Mouse (Mus musculus) MEL (cell line): ENCODE measurements around the gene Gpsm3. TPM values are rescaled to one million over a fixed set of nuclear protein-coding genes. Genes with fewer than 3 reads are reported as not detected.

Source experiments
- DNase-seq: peaks from one replicate; pipeline ENCODE4 v3.0.0; 2011; ENCODE audit warnings: low read depth, low spot score
- H3K27ac ChIP-seq: 2 replicates; pipeline ENCODE4 v1.5.1; 2012; ENCODE audit warnings: low read depth, mild to moderate bottlenecking, control low read depth, low read length, moderate library complexity; ENCODE audit not compliant: control insufficient read depth
- H3K27me3 ChIP-seq, 2 experiments: fragments of 150-350 bp in 1 of 2; sonication (generic) in 1 of 2; 2 replicates each; pipeline ENCODE4 v1.6.1; 2012; ENCODE audit warnings: low read length in 2 of 2, mild to moderate bottlenecking in 2 of 2, improper control_type of control experiment in 1 of 2, moderate library complexity in 1 of 2; ENCODE audit not compliant: insufficient read depth in 2 of 2, control insufficient read depth in 1 of 2
- H3K36me3 ChIP-seq, 2 experiments: 2 replicates each; pipeline ENCODE4 v1.6.1; 2012 to 2014; ENCODE audit warnings: low read length in 2 of 2, improper control_type of control experiment in 1 of 2, inconsistent platforms in 1 of 2, mild to moderate bottlenecking in 1 of 2; ENCODE audit not compliant: insufficient read depth in 2 of 2, control insufficient read depth in 1 of 2
- H3K4me1 ChIP-seq, 2 experiments: fragments of 150-350 bp in 1 of 2; sonication (generic) in 1 of 2; 2 replicates each; pipeline ENCODE4 v1.6.1; 2012; ENCODE audit warnings: low read length in 2 of 2, improper control_type of control experiment in 1 of 2, mild to moderate bottlenecking in 1 of 2; ENCODE audit not compliant: insufficient read depth in 2 of 2, control insufficient read depth in 1 of 2
- H3K4me3 ChIP-seq, 2 experiments: fragments of 150-350 bp in 1 of 2; sonication (generic) in 1 of 2; 2 replicates each; pipeline ENCODE4 v1.5.1; 2012; ENCODE audit warnings: low read depth in 2 of 2, low read length in 2 of 2, mild to moderate bottlenecking in 2 of 2, moderate library complexity in 2 of 2, control low read depth in 1 of 2, improper control_type of control experiment in 1 of 2; ENCODE audit not compliant: control insufficient read depth in 1 of 2, insufficient read depth in 1 of 2
- H3K79me2 ChIP-seq: 2 replicates; pipeline ENCODE4 v1.6.1; 2012; ENCODE audit warnings: mild to moderate bottlenecking, low read length, moderate library complexity; ENCODE audit not compliant: control insufficient read depth, poor library complexity, insufficient read depth
- H3K9ac ChIP-seq: 2 replicates; pipeline ENCODE4 v1.6.1; 2012; ENCODE audit warnings: low read depth, mild to moderate bottlenecking, control low read depth, low read length, moderate library complexity; ENCODE audit not compliant: control insufficient read depth, poor library complexity, severe bottlenecking
- H3K9me3 ChIP-seq: fragments of 150-350 bp; sonication (generic); replicated peaks from 2 replicates; pipeline ENCODE4 v1.6.1; 2012; ENCODE audit warnings: mild to moderate bottlenecking, low read length, improper control_type of control experiment, moderate library complexity; ENCODE audit not compliant: insufficient read depth
- BHLHE40 ChIP-seq: IDR thresholded peaks from 2 replicates; pipeline ENCODE4 v1.6.1; 2012; ENCODE audit warnings: low read depth, mild to moderate bottlenecking, inconsistent platforms, low read length, improper control_type of control experiment, borderline replicate concordance
- CHD1 ChIP-seq: IDR thresholded peaks from 2 replicates; pipeline ENCODE4 v1.6.1; 2012; ENCODE audit warnings: low read depth, mild to moderate bottlenecking, inconsistent platforms, low read length, improper control_type of control experiment
- CTCF ChIP-seq, 3 experiments: IDR thresholded peaks in 2 of 3; conservative IDR thresholded peaks in 1 of 3; 2 replicates each; pipeline ENCODE4 v1.5.1; 2011 to 2012; ENCODE audit warnings: low read length in 3 of 3, low read depth in 2 of 3, mild to moderate bottlenecking in 2 of 3, improper control_type of control experiment in 1 of 3, inconsistent platforms in 1 of 3, mixed read lengths in 1 of 3, moderate library complexity in 1 of 3; ENCODE audit not compliant: control insufficient read depth in 1 of 3, insufficient read depth in 1 of 3, poor library complexity in 1 of 3, severe bottlenecking in 1 of 3
- E2F4 ChIP-seq: IDR thresholded peaks from 2 replicates; pipeline ENCODE4 v1.6.1; 2011; ENCODE audit warnings: low read depth, low read length, improper control_type of control experiment, borderline replicate concordance
- ELF1 ChIP-seq: IDR thresholded peaks from 2 replicates; pipeline ENCODE4 v1.6.1; 2014; ENCODE audit warnings: low read depth, mild to moderate bottlenecking, inconsistent platforms, low read length, improper control_type of control experiment, moderate library complexity
- ETS1 ChIP-seq: IDR thresholded peaks from 2 replicates; pipeline ENCODE4 v1.6.1; 2012; ENCODE audit warnings: low read depth, mild to moderate bottlenecking, inconsistent platforms, low read length, improper control_type of control experiment, moderate library complexity
- GATA1 ChIP-seq: IDR thresholded peaks from 2 replicates; pipeline ENCODE4 v1.6.1; 2011; ENCODE audit warnings: low read depth, low read length, improper control_type of control experiment
- KAT2A ChIP-seq: conservative IDR thresholded peaks from 2 replicates; pipeline ENCODE4 v1.6.1; 2012; ENCODE audit warnings: low read depth, low read length, improper control_type of control experiment, inconsistent platforms
- MAFK ChIP-seq: IDR thresholded peaks from 2 replicates; pipeline ENCODE4 v1.6.1; 2011; ENCODE audit warnings: low read depth, mild to moderate bottlenecking, low read length, improper control_type of control experiment, borderline replicate concordance
- MAX ChIP-seq: IDR thresholded peaks from 2 replicates; pipeline ENCODE4 v1.6.1; 2011; ENCODE audit warnings: low read length, improper control_type of control experiment
- MAZ ChIP-seq: IDR thresholded peaks from 2 replicates; pipeline ENCODE4 v1.6.1; 2012; ENCODE audit warnings: low read depth, mild to moderate bottlenecking, inconsistent platforms, low read length, improper control_type of control experiment
- MXI1 ChIP-seq: IDR thresholded peaks from 2 replicates; pipeline ENCODE4 v1.6.1; 2011; ENCODE audit warnings: mild to moderate bottlenecking, low read depth, low read length, improper control_type of control experiment
- NELFE ChIP-seq: IDR thresholded peaks from 2 replicates; pipeline ENCODE4 v1.6.1; 2011; ENCODE audit warnings: low read depth, low read length, improper control_type of control experiment
- NRF1 ChIP-seq: IDR thresholded peaks from 2 replicates; pipeline ENCODE4 v1.6.1; 2014; ENCODE audit warnings: low read depth, mild to moderate bottlenecking, inconsistent platforms, low read length, improper control_type of control experiment, moderate library complexity; ENCODE audit not compliant: poor library complexity, insufficient read depth, severe bottlenecking
- POLR2A ChIP-seq, 2 experiments: IDR thresholded peaks; 2 replicates each; pipeline ENCODE4 v1.6.1; 2011 to 2012; ENCODE audit warnings: low read length in 2 of 2, mild to moderate bottlenecking in 2 of 2, control low read depth in 1 of 2, improper control_type of control experiment in 1 of 2, low read depth in 1 of 2, moderate library complexity in 1 of 2; ENCODE audit not compliant: control insufficient read depth in 1 of 2, insufficient read depth in 1 of 2, poor library complexity in 1 of 2
- POLR2AphosphoS2 ChIP-seq: IDR thresholded peaks from 2 replicates; pipeline ENCODE4 v1.6.1; 2011; ENCODE audit warnings: low read length, improper control_type of control experiment
- POLR2AphosphoS5 ChIP-seq: IDR thresholded peaks from 2 replicates; pipeline ENCODE4 v1.6.1; 2012; ENCODE audit warnings: low read depth, borderline replicate concordance, mild to moderate bottlenecking, inconsistent platforms, low read length, moderate library complexity, mixed read lengths
- RCOR1 ChIP-seq: IDR thresholded peaks from 2 replicates; pipeline ENCODE4 v1.6.1; 2012; ENCODE audit warnings: low read depth, mild to moderate bottlenecking, inconsistent platforms, low read length, improper control_type of control experiment
- SIN3A ChIP-seq: IDR thresholded peaks from 2 replicates; pipeline ENCODE4 v1.6.1; 2012; ENCODE audit warnings: low read length, improper control_type of control experiment, inconsistent platforms
- TAL1 ChIP-seq: IDR thresholded peaks from 2 replicates; pipeline ENCODE4 v1.6.1; 2012; ENCODE audit warnings: mild to moderate bottlenecking, inconsistent platforms, low read length, moderate library complexity, mixed read lengths
- TCF12 ChIP-seq: IDR thresholded peaks from 2 replicates; pipeline ENCODE4 v1.6.1; 2014; ENCODE audit warnings: low read depth, mild to moderate bottlenecking, inconsistent platforms, low read length, improper control_type of control experiment, moderate library complexity
- USF1 ChIP-seq: IDR thresholded peaks from 2 replicates; pipeline ENCODE4 v1.6.1; 2014; ENCODE audit warnings: low read depth, mild to moderate bottlenecking, inconsistent platforms, low read length, improper control_type of control experiment, moderate library complexity
- USF2 ChIP-seq, 2 experiments: IDR thresholded peaks; 2 replicates each; pipeline ENCODE4 v1.6.1; 2011 to 2012; ENCODE audit warnings: improper control_type of control experiment in 2 of 2, low read length in 2 of 2, borderline replicate concordance in 1 of 2, inconsistent platforms in 1 of 2, low read depth in 1 of 2, mild to moderate bottlenecking in 1 of 2; ENCODE audit not compliant: insufficient read depth in 1 of 2
- ZC3H11A ChIP-seq: IDR thresholded peaks from 2 replicates; pipeline ENCODE4 v1.6.1; 2012; ENCODE audit warnings: low read depth, mild to moderate bottlenecking, inconsistent platforms, low read length, improper control_type of control experiment
- ZKSCAN1 ChIP-seq: IDR thresholded peaks from 2 replicates; pipeline ENCODE4 v1.6.1; 2012; ENCODE audit warnings: low read depth, mild to moderate bottlenecking, inconsistent platforms, low read length, improper control_type of control experiment, moderate library complexity
- ZMIZ1 ChIP-seq: IDR thresholded peaks from 2 replicates; pipeline ENCODE4 v1.6.1; 2012; ENCODE audit warnings: low read depth, mild to moderate bottlenecking, inconsistent platforms, low read length, improper control_type of control experiment, moderate library complexity
- polyA plus RNA-seq, 2 experiments: library from polyadenylated mRNA; stranded (reverse) in 1 of 2; unstranded in 1 of 2; fragments of >175 nt in 1 of 2; fragments of >200 nt in 1 of 2; gene quantifications; 2 replicates each; pipeline versions ENCODE4 v1.2.1 to v1.2.4; 2012; ENCODE audit warnings: low replicate concordance in 2 of 2, low read depth in 1 of 2; ENCODE audit not compliant: insufficient read length in 2 of 2, insufficient read depth in 1 of 2, missing spikeins in 1 of 2
- total RNA-seq: library from RNA; depleted of rRNA; stranded (reverse); fragments of 300-350 nt; gene quantifications from 2 replicates; pipeline ENCODE4 v1.2.3, GENCODE M21; 2012

Gene Gpsm3
- total and polyA plus RNA-seq, 3 experiments = 10.6 to 37.8 TPM; not detected in 1

DNA sequence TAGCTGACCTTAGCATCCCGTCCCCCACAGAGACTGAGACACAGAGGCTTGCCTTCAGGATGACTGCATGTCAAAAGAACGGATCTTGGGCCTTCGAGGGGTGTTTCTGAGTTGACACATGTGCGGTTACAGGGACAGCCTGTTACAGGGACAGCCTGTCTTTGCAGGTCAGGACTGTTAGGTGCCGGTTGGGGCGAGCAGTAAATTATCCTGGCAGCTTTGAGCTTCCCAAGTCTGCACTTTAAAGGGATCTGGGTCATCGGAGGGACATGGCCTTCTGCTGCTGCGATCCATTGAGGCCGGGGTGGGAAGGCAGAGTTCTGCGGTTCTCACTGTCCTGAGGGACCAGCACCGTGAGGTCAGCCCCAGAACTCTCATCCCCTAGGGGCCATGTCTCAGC, 32.2 kb upstream of the Gpsm3 start:
- no peak overlapping the region for H3K4me3 ChIP-seq
- H3K27me3 ChIP-seq = no peaks in the 10 kb centered on the region; a peak in 1 of 4 replicates
- no peak overlapping the region for H3K27ac ChIP-seq
- peaks cover 7 to 18% of the 10 kb centered on the region in 2 experiments for H3K4me1 ChIP-seq
- no peaks in the 10 kb centered on the region for H3K79me2 ChIP-seq
- no peak for DNase-seq
- TF ChIP-seq NELFE = no peak
- peaks cover 0 to 10% of the 10 kb centered on the region in 2 experiments; a peak in 2 of 4 replicates for H3K36me3 ChIP-seq
- H3K9me3 ChIP-seq = no peaks in the 10 kb centered on the region
- H3K9ac ChIP-seq = no peak overlapping the region

DNA sequence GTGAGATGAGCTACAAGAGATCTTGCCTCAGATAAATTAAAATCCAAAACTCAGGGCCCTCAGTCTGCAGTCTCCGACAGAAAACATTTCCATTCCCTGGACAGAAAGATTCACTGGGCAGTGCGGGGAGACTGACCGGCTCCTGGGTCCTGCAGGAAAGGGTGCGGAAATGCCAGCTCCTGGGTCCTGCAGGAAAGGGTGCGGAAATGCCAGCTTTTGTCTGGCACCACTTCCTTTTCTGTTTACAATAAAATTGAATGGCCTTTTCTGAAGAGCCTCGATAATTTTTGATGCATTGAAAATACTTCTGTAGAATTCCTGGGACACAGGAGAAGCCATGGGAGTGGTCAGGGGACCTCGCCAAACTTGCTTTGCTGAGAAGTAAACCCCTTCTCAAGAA, 30.5 kb upstream of the Gpsm3 start:
- H3K36me3 ChIP-seq = peaks cover 0 to 10% of the 10 kb centered on the region in 2 experiments; a peak in 2 of 4 replicates
- H3K4me3 ChIP-seq = no peak overlapping the region
- H3K9ac ChIP-seq = no peak overlapping the region
- no peaks in the 10 kb centered on the region for H3K9me3 ChIP-seq
- no peaks in the 10 kb centered on the region for H3K79me2 ChIP-seq
- H3K27ac ChIP-seq = no peak overlapping the region
- no peak for DNase-seq
- TF ChIP-seq POLR2AphosphoS5 (no peak), GATA1 (no peak), SIN3A (no peak)
- H3K27me3 ChIP-seq = no peaks in the 10 kb centered on the region
- peaks cover 7 to 18% of the 10 kb centered on the region in 2 experiments for H3K4me1 ChIP-seq

DNA sequence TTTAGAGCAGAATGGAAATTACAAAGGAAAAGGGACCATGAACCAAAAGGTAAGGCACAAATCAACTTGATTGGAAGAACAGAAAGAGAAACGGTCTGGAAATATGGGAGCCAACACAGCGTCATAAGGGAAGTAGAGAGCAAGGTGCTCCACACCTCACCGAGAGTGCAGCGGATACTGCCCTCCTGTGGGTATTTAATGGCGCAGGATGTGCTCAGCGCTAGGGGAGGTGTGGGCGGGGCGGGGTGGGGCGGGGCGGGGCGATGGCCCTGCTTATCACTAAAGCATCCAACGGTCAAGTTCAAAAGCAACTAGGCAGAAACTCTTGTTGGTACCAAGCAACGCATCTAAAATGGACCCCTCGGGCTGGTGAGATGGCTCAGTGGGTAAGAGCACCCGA, 29.7 kb upstream of the Gpsm3 start:
- peaks cover 0 to 10% of the 10 kb centered on the region in 2 experiments; a peak in 2 of 4 replicates for H3K36me3 ChIP-seq
- peak; percentile 77 for DNase-seq
- H3K27ac ChIP-seq = peak overlapping the region; percentile 35
- H3K9ac ChIP-seq = peak overlapping the region; percentile 32
- H3K9me3 ChIP-seq = no peaks in the 10 kb centered on the region
- H3K79me2 ChIP-seq = no peaks in the 10 kb centered on the region
- peaks cover 7 to 18% of the 10 kb centered on the region in 2 experiments for H3K4me1 ChIP-seq
- H3K27me3 ChIP-seq = no peaks in the 10 kb centered on the region
- peak overlapping the region in 1 of 2 experiments; percentile 56; a peak in 2 of 4 replicates for H3K4me3 ChIP-seq
- TF ChIP-seq CHD1 (no peak), POLR2AphosphoS2 (no peak), TCF12 (peak; percentile 20; the same call in 1 of the 2 replicates), ZMIZ1 (0 out of 2 replicates have a peak, but pooled peaks have one; percentile 35), MAX (0 out of 2 replicates have a peak, but pooled peaks have one; percentile 15), RCOR1 (no peak), TAL1 (no peak), MXI1 (peak; percentile 19; the same call in 1 of the 2 replicates), ZC3H11A (no peak), ELF1 (no peak), CTCF (IDR thresholded peaks at IDR 0.05 in 2 of 3, conservative IDR thresholded peaks at IDR 0.05 in 1 of 3; ENCODE audit: control insufficient read depth in 1 of 3, insufficient read depth in 1 of 3, low read depth in 2 of 3, low read length in 3 of 3, poor library complexity in 1 of 3, severe bottlenecking in 1 of 3) (peak in 2 of 3 experiments; percentile 48 to 56; a peak in 4 of 6 replicates), POLR2A (IDR thresholded peaks at IDR 0.05; ENCODE audit: control insufficient read depth in 1 of 2, insufficient read depth in 1 of 2, low read depth in 1 of 2, low read length in 2 of 2, poor library complexity in 1 of 2) (peak in 1 of 2 experiments; percentile 55; a peak in 1 of 4 replicates), SIN3A (no peak), NRF1 (no peak), MAZ (no peak), MAFK (no peak), ZKSCAN1 (no peak), KAT2A (no peak), BHLHE40 (no peak), USF1 (no peak), ETS1 (no peak), USF2 (IDR thresholded peaks at IDR 0.05; ENCODE audit: borderline replicate concordance in 1 of 2, insufficient read depth in 1 of 2, low read depth in 1 of 2, low read length in 2 of 2) (no peak), E2F4 (no peak)
